Mouse (Mus musculus) right cerebral cortex, postnatal 10 days (tissue): ENCODE measurements around the gene Degs2.

Source experiments
- DNase-seq, 2 experiments: peaks; one replicate each; pipeline ENCODE4 v3.0.0; 2021; ENCODE audit warnings: low spot score in 2 of 2

The Degs2 gene

GRCm38 (mm10) chr12:108700037-108700436 is 2.1 kb downstream of the Degs2 start:
- no peak for DNase-seq

DNA sequence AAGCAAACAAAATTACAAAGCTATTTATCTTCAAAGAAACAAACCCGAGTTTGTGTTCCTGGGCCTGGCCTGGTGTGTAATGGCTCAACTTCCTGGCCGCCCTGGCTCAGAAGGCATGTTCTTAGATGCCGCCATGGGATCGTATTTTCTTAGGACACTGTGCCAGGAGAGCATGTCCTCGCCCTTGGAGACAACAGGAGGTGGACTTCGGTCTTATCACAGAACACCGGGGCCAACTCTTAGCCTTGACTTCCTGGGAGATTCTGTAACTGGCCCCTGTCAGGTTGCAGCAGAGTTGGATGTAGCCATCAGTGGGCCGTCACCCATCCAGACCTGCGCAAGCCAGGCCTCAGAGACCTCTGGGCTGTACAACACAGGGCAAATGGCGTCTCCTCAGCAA is 2.5 kb downstream of the Degs2 start:
- DNase-seq: no peak

- no peak for DNase-seq
Measured at GRCm38 (mm10) chr12:108698697-108699471, 3.2 kb downstream of the Degs2 start.

GRCm38 (mm10) chr12:108694223-108694622 is 7.9 kb downstream of the Degs2 start:
- DNase-seq: peak in 1 of 2 experiments; percentile 16

DNA sequence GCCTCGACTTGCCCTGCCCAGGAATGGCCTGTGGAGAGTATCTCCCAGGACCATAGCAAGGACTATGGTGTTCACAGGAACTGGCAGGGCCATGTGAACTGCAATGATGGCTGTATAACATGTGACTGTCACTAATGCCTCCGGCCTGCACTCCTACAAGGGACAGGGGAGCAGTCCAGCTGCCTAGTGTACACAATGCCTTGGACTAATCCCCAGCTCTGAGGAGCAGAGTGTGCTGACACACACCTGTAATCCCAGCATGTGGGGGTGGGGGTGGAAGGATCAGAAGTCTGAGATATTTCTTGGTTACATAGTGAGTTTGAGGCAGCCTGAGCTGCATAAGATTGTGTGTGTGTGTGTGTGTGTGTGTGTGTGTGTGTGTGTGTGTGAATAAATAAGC is 8.5 kb downstream of the Degs2 start:
- DNase-seq: peak in 1 of 2 experiments; percentile 15

GRCm38 (mm10) chr12:108690529-108690928 is 11.6 kb downstream of the Degs2 start:
- DNase-seq: no peak

GRCm38 (mm10) chr12:108689167-108689566 is 12.9 kb downstream of the Degs2 start:
- no peak for DNase-seq

GRCm38 (mm10) chr12:108686926-108687325 is 15.2 kb downstream of the Degs2 start:
- no peak for DNase-seq

- no peak for DNase-seq
Measured at GRCm38 (mm10) chr12:108686463-108686862, 15.7 kb downstream of the Degs2 start.

DNA sequence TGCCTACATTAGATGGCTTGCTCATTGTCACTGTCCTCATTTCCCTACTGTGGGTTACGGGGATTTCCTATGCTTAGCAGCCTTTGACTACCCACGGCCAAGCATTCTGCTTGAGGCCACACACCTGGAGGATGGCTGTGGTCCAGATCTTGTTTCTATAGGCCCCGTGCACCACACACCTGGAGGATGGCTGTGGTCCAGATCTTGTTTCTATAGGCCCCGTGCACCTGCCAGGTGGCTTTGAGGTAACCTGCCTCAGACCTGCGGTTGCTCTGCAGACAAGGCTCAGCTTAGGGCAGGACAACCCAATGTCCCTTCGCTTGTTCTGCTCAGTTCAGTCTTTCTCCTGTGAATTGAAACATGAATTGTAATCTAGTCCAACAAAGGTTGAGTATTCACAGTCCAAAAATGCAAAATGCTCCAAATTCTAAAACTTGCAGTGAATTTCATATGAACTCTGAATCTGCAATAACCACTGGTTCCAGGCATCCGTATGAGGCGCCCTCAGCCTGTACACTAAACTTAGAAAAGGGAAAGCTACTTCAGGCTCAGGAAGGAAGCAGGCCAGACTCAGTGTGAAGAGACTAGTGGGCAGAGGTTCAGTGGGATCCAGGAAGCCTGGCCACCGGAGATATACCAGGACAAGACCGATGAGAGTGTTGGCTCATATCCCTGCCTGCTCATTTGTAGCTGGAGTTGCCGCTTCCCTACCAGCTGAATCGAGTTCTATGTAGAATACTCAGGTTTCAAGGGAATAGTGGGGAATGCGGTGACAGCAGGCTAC is 19.7 kb downstream of the Degs2 start:
- DNase-seq: no peak

GRCm38 (mm10) chr12:108680861-108681260 is 21.3 kb downstream of the Degs2 start:
- DNase-seq: no peak

DNA sequence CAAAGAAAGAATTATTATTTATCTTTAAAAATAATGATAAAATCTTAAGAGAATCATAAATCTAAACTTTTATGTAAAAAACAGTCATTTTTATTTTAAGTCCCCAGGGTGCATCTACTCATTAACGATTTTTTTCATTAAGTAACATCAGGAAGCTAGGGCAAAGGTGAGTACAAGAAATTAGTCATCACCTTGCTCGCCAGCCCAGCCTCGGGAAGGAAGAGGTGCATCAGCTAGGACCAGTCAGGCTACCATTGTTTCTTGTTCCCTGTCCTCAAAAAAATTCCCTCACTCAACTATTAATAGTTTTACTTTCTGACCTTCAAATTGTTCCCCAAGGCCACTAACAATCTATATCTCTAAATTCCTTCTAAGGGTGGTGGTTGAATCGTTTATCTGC is 23.7 kb downstream of the Degs2 start:
- DNase-seq: no peak

DNA sequence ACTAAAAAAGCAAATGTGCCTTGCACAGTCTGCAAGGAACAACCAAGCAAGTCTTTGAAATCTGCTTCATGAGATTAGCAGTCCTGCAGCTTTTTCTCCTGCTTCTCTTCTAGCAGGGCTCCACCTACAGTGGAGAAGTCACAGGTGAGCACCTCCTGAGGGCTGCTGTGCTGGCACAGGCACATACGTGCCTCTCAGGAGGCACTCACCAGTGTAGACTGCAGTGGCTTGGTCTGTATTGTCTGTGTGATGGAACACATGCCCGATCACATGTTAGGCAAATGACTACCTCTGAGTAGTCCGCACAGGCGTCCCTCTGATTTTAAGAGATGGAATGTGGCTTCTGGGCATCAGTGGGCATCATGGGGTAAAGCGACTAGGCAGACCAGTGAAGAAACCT is 25.0 kb downstream of the Degs2 start:
- no peak for DNase-seq

- no peak for DNase-seq
Measured at GRCm38 (mm10) chr12:108675614-108676401, 26.3 kb downstream of the Degs2 start.

DNA sequence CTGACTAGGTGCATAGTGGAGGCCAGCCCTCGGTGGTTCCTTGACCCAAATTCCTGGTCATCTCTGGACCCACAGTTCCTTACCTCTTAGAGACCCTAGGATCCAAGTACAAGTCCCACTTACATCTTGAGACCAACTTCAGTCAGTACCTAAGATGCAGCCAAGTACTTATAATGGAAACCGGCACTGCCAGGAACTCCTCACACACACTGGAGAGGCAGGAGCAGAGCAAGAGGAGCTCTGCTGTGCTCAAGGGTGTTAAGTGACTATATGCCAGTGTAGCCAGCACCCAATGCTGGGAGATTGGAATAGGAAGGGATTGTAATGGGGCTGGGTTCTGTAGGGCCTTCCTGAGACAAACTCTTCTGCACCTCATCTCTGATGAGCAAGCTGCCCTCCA is 27.2 kb downstream of the Degs2 start:
- DNase-seq: no peak

DNA sequence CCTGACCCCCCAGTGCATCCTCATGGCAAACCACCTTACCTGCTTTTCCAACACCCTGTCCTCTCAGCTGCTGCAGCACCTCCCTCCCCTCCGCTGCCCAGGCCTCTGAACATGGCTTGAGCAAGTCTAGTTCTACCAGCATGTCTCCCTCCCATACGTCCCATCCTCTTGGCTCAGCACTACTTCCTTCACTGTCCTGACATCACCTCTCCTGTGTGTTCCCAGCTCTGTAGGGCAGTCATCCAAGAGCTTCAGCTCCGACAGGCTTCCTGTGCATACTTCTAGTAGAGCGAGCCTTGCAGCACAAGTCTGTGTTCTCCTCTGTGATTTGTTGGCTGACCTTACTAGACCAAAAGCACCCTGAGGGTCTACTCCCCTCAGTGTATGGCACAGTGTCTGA is 27.6 kb downstream of the Degs2 start:
- DNase-seq: peak; percentile 77 to 86

DNA sequence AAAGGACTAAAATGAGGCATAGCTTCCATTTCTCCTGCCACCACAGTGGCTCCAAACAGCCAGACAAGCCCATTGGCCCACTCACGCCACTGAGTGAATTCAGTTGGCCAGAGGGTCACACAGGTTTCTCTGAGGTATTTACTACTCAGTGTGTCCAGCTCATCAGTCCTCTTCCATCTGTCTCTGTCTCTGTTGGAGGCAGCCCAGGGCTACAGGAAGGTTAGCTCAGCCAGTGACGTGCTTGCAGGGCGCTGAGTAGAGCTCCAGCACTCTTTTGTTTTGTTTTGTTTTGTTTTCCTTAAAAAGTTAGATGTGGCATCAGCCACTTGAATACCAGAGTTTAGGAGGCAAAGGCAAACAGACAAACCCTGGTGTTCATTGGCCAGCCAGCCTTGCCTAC is 28.6 kb downstream of the Degs2 start:
- DNase-seq: no peak

DNA sequence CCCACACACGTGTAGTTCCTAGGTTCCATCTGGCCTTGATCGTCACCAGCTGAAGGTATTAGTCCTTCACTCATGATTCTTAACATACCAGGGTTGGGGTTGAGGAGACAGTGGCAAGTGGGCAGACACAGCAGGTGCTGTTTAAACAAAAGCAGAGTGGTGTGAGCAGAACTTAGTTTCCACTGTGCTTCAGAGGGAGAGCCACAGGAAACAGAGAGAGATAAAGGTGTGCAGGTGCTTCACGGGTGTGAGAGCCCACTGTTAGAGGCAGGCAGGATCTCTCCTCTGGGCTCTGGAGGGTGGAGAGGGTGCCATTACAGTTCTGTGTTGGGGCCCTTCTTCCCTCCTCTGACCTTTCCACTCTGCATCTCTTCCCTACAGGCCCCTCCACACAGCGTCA is 29.2 kb downstream of the Degs2 start:
- DNase-seq: no peak

DNA sequence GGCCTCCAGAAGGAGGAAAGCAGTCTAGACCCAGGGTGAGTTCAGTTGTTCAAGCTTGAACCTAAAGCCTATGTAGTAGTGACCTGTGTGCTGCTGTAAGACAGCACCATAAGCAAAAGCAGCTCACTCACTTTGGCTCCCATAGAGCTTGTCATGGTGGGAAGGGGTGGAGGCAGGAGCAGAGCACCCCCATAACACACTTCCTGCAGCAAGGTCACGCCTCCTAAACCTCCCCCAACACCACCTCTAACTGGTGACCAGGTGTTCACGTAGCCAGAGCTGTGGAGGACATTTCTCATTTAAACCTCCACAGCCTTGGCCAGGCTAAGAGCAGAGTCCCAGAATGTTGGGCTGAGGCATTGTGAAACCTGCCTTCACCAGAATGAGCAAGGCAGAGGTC is 30.6 kb downstream of the Degs2 start:
- no peak for DNase-seq

GRCm38 (mm10) chr12:108668606-108669235 is 33.4 kb downstream of the Degs2 start:
- no peak for DNase-seq

GRCm38 (mm10) chr12:108657350-108657749 is 44.8 kb downstream of the Degs2 start:
- peak in 1 of 2 experiments; percentile 44 for DNase-seq
